Mouse (Mus musculus): ENCODE results near the gene Sowahb.
A peak's percentile ranks its signal among the peaks of the same experiment; 100 is the strongest.

The Sowahb gene

DNA sequence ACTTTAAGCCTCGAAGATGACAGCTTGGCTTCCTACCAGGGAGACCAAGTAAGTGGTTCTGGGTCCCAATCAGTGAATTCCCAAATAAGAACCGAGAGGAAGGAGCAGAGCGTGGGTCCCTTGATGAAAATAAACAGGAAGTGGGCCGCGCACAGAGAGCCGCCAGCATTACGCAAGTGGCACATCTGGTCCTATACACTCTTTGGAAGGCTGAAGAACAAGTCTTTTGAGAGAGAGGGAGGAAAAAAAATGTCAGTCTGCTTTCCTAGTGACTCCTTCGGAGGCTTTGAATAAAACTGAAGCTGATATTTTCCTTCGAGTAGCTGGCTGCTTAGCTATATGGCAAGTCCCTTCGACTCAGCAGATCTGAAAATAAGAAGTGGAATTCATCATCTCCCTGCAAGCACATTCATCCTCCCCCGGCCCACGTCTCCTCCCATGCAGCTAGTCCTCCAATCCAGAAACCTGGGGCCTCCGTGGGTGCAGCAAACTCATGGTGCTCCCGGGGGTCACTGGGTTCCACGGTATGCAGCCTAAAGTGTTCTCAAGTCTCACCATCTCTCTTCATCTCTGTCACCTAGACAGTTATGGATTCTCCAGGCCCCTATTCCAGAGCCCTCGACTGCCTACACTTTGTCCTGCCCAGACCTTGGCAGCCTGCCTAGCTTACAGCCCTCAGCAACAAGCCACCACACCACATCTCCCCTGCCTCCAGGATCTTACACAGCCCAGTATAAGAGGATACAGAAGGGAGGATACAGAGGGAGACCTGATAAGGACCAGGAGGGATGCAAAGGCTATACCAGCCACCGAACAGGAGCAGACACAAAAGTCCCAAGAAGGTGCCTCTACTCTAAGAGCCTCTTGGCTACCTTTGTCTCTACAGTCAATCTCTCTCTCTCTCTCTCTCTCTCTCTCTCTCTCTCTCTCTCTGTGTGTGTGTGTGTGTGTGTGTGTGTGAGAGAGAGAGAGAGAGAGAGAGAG lies 43.8 kb downstream of the Sowahb start:
- DNase-seq: peak; percentile 75

DNA sequence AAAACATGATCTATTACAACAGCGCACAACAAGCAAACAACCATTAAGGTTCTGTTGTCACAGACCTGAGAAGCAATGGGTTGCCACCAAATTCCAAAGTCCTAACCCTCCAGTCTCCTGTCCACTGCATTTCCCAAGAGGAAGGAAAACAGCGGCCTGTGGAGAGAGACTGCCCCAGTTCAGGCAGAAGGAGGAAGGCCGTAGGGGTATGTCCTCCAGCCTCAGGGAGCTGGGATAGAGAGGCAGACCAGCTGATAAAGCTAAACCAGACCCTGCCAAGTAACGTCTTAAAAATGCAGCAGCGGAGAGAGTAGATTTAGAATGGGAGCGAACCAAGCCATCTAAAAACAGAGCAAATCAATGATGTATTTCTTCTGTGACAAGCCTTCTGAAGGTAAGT lies 44.8 kb downstream of the Sowahb start:
- no peak for DNase-seq

DNA sequence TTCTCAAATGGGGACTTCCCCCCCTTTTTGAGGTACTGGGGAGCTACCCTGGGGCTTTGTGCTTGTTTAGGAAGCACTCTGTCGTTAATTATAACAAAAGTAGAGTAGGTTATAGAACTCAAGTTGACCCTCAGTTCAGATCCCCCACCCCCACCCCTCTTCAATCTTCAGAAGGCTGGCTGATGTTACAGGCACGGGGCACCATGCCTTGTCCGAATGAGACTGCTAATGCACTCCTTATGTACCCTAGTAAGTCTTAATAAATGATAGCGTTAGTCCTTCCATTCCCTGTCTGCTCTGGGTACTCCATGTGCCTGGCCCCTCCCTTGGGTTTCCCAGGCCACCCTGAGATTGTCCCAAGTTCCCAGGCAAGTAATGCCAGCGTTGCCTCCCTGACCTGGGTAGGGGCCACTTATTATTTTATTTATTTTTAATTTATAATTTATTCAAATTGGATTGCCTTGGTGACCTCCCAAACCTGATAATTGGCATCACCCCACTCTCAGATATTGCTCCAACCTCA lies 46.3 kb downstream of the Sowahb start:
- DNase-seq: no peak

DNA sequence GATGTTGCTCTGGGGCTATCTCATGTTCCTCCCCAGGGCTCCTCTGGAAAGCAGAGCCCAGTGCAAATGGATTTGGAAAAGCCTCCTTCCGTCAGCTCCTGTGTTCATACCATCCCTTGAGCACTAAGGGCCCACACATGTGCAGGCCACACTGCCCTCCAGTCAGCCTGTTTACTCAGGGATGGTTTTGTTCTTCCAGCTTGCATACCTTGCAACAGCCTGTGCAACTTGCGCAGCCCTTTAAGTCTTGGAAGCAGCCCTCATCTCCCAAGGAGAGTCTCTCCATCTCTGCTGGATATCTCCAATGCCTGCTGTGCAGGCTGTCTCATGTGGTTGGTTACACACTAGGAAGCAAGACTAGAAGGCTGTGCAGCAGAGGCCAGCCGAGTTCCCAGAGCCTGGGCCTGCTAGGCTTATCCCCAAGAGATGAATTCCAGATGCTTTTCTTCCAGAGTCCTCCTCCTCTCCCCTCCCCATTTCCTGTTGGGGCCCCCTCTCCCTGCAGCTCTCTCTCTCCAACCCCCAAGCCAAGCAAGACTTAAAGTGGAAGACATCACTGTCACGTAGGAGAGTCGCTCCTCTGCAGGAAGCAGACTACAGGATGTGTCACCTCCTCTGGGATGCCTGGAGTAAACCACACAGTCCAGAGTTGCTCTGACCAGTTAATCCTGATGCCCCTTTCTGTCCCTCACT lies 47.2 kb downstream of the Sowahb start:
- DNase-seq: peak; percentile 77

DNA sequence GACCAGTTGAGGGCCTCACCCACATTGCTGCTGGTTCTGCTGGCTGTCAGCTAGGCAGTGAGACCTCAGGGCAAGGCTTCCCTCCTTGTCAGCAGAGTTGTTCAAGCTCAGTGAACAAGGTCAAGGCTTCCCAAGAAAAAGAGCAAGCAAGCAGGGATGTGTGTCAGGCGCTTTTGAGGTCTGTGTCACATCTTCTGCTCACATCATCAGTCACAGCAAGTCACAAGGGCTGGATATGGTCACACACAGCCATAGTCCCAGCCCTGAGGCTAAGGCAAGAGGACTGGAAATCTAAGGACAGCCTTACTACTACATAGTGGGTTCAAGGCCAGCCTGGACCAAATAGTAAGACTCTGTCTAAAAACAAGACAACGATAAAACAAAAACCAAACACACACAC lies 50.0 kb downstream of the Sowahb start:
- no peak for DNase-seq

DNA sequence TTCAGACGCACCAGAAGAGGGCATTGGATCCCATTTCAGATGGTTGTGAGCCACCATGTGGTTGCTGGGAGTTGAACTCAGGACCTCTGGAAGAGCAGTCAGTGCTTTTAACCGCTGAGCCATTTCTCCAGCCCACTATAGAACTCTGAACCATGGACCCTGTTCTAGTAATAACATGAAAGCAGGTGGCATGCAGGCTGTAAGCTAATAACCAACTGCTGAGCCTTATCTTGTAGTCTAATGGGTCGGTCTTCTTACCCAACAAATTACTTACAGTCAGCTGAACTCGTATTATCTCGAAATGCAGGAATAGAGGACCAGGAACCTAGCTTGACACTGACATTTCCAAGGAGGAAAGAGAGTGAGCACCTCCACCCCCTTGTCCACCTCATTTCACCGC lies 50.5 kb downstream of the Sowahb start:
- DNase-seq: no peak

DNA sequence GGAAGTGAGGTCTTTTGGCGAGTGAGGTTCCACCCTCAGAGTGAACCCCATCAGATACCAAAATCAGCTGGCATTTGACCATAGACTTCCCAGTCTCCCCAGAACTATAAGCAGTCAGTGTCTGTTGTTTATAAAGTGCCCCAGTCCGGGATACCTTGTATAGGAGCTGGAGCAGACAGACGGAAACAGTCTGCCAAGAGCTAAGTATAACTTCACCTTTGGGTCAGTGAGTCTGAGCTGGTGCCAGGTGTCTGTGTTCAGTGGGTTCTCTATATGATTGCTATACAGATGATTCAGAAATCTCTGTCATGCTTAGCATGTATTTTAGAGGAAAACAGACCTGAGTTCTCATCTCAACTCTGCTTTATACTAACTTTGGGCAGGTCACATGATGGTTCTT lies 52.7 kb downstream of the Sowahb start:
- DNase-seq: no peak

Measured in kidney, postnatal 10 days (tissue).